Mouse (Mus musculus) liver, embryonic 14.5 days (tissue): ENCODE measurements at regions not wholly inside any gene's neighbourhood (a gene's known extent, or its start where the extent isn't known, plus 50 kb on each side); places are given as distances from the start of the nearest gene placed in this dataset.

ENCODE experiments used
- CTCF ChIP-seq: IDR thresholded peaks from 2 replicates; pipeline ENCODE4 v1.5.1; 2016; ENCODE audit warnings: antibody characterized with exemption, low read depth, control low read depth
- EP300 ChIP-seq: IDR thresholded peaks from 2 replicates; pipeline ENCODE4 v1.6.1; 2016; ENCODE audit warnings: antibody characterized with exemption, low read depth

DNA sequence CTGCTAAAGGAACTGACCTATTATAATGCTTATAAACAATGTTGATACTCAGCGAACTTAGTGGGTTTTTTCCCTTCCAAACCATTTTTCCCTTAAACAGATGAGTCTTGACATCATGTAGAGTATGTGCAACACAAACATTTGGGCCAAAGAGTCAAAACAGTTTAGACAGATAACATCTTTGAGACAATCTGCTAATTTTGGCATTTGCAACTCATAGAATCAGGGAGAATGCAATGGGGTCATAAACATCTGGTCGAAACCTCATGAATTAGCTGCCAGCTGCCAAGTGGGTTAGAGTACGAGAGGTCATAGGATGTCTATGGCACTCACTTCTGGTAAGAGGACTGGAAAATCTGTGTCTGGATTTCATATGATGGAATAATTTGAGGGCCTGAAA is 57.3 kb upstream of the Rgs2 start:
- TF ChIP-seq CTCF (no peak), EP300 (no peak)
